Mouse (Mus musculus): ENCODE results near the gene Fem1b. TPM values are rescaled to one million over a fixed set of nuclear protein-coding genes. Genes with fewer than 3 reads are reported as not detected.

The Fem1b gene
- polyA plus RNA-seq (2014; fragmentation: Illumina TruSeq; extraction: RNeasy Lipid Tissue Mini Kit (QIAGEN cat#74804)), result 87.1 TPM

GRCm38 (mm10) chr9:62811516-62812121 is at the start of gene Fem1b:
Gene Fem1b, minus strand, starts transcription at chr9:62811934.

GRCm38 (mm10) chr9:62857719-62858261 is 46.1 kb upstream of the Fem1b start, which contains the start of gene Calml4:
Gene Calml4, plus strand, starts transcription at chr9:62858080.

GRCm38 (mm10) chr9:62838506-62839171 is 26.9 kb upstream of the Fem1b start, which contains the start of gene Cln6:
Gene Cln6, plus strand, starts transcription at chr9:62838785.

Other genes starting within 250 kb of the Fem1b start
- 0.31 TPM for gene Itga11, start 134.1 kb downstream of the Fem1b start, polyA plus RNA-seq (2014; fragmentation: Illumina TruSeq; extraction: RNeasy Lipid Tissue Mini Kit (QIAGEN cat#74804))
- 7.2 TPM for gene Cln6, start 26.9 kb upstream of the Fem1b start, polyA plus RNA-seq (2014; fragmentation: Illumina TruSeq; extraction: RNeasy Lipid Tissue Mini Kit (QIAGEN cat#74804))
- 22.8 TPM for gene Calml4, start 46.1 kb upstream of the Fem1b start, polyA plus RNA-seq (2014; fragmentation: Illumina TruSeq; extraction: RNeasy Lipid Tissue Mini Kit (QIAGEN cat#74804))
- 47.2 TPM for gene Pias1, start 176.0 kb upstream of the Fem1b start, polyA plus RNA-seq (2014; fragmentation: Illumina TruSeq; extraction: RNeasy Lipid Tissue Mini Kit (QIAGEN cat#74804))

Measured in ovary, adult 10 weeks (tissue).